Mouse (Mus musculus) C2C12 (cell line): ENCODE results near the gene Prox2. TPM values are rescaled to one million over a fixed set of nuclear protein-coding genes. Genes with fewer than 3 reads are reported as not detected.
"Not testable (repeated sequence)": the region's sequence is repeated elsewhere in the genome, so short reads cannot be mapped to it uniquely, and the experiment has no call there.

Experiments
- H3K27me3 ChIP-seq: one replicate; pipeline ENCODE4 v1.6.1; 2011; ENCODE audit not compliant: control insufficient read depth, insufficient read depth, insufficient read length
- H3K36me3 ChIP-seq: one replicate; pipeline ENCODE4 v1.6.1; 2011; ENCODE audit not compliant: control insufficient read depth, insufficient read depth
- H3K4me3 ChIP-seq: one replicate; pipeline ENCODE4 v1.5.1; 2011; ENCODE audit warnings: mild to moderate bottlenecking, control low read depth; ENCODE audit not compliant: poor library complexity, insufficient read depth, severe bottlenecking
- H3K79me2 ChIP-seq: one replicate; pipeline ENCODE4 v1.6.1; 2011; ENCODE audit not compliant: control insufficient read depth, insufficient read depth
- H3K79me3 ChIP-seq: one replicate; pipeline ENCODE4 v1.6.1; 2011; ENCODE audit warnings: low read depth, control low read depth
- H3ac ChIP-seq: one replicate; pipeline ENCODE3; 2011; ENCODE audit warnings: low read depth; ENCODE audit not compliant: control insufficient read depth, insufficient read length
- CEBPB ChIP-seq: IDR thresholded peaks from one replicate; pipeline ENCODE4 v1.6.1; 2011; ENCODE audit warnings: low read depth, mild to moderate bottlenecking, control low read depth, moderate library complexity
- CTCF ChIP-seq: IDR thresholded peaks from one replicate; pipeline ENCODE4 v1.5.1; 2011; ENCODE audit not compliant: control insufficient read depth, insufficient read depth, insufficient read length
- FOSL1 ChIP-seq: IDR thresholded peaks from one replicate; pipeline ENCODE4 v1.8.0; 2011; ENCODE audit warnings: mild to moderate bottlenecking, low read length; ENCODE audit not compliant: poor library complexity, insufficient read depth, severe bottlenecking
- MAX ChIP-seq: IDR thresholded peaks from one replicate; pipeline ENCODE4 v1.6.1; 2011; ENCODE audit warnings: mild to moderate bottlenecking, control low read depth
- MYOD1 ChIP-seq: IDR thresholded peaks from one replicate; pipeline ENCODE4 v1.6.1; 2011; ENCODE audit warnings: low read depth; ENCODE audit not compliant: control insufficient read depth, insufficient read length
- MYOG ChIP-seq: IDR thresholded peaks from one replicate; pipeline ENCODE4 v1.6.1; 2011; ENCODE audit not compliant: control insufficient read depth, insufficient read length; ENCODE audit errors: extremely low read depth
- USF1 ChIP-seq: IDR thresholded peaks from one replicate; pipeline ENCODE4 v1.6.1; 2011; ENCODE audit warnings: low read depth, mild to moderate bottlenecking, control low read depth, moderate library complexity
- polyA plus RNA-seq: library from polyadenylated mRNA; unstranded; fragments of >200 nt; fragmentation: generic; extraction: Trizol; gene quantifications from one replicate; pipeline ENCODE4 v1.2.1, GENCODE M21; 2012; ENCODE audit warnings: missing spikeins

Prox2 gene
- polyA plus RNA-seq, 1 experiment = 2.0 TPM

DNA sequence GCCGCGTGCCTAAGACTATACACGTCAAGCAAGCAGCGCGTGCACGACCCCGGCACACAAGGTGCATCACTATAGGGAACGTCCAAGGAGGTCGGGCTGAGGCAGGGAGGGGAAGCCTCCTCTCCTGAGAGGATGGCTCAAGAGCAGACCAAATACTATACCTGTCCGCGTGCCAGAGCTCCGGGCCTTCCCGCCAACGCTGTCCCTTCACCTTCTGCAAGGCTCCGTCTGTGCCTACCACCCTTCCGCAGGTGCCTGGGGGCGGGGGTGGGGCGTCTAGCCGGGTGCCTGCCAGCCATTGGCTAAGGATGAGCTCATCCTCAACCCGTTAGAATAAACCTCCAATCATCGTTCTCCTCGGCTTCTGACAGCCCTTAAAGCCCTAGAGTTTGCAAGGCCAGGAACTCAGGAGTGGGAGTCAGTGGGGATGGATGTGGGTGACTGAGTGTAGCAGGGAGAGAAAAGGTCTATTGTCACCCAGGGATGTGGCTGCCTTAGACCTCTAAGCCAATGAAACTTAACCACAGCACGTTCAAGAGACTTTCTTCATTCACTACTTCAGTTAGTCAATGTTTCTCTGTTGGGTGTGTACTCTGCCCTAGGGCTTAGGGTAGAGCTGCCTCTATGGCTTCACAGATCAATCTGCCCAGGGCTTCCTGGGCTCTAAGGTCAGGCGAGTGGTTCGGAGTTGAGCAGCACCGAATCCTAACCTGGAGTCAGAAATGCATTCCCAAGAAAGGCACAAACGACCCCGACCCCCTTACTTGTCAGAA is 40.6 kb upstream of the Prox2 start, which contains the start of gene Rps6kl1:
Gene Rps6kl1 (minus strand): TSS at position 263 of the 773 bp plus-strand sequence.
- Histone ChIP-seq H3ac (no peak within 1 kb of the TSS), H3K36me3 (no peaks in the 10 kb centered on the region), H3K4me3 (no peak within 1 kb of the TSS)

DNA sequence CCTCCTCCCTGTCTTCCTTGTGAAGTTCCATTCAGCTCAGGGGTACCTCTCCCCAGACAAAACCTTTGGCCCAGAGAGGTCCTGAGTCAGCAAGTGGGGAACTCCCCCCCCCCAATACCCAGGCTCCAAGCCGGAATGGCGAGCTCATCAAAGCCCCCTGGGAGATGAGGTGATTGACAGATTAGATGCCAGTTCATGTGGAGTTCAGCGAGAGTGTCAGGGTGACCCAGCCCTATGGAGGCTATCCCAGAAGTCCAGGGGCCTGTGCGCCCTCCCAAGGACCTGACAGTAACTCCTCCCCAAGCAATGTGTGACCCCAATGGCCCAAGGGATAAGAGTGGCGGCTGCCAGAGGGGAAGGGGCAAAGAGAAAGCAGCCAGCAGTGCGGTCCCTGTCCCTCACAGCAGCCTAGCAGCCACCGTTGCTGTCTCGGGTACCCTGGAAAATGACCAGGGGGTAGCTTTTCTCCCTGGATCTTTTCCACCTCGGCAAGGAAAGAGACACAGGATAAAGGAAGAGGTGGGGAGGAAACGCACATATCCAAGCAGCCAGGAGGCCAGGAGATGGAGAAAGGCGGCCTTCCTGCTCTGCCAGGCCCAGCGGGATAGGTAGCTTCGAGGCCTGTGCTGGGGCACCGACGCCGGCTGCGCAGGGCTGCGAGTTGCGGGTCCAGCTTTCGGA is 39.9 kb upstream of the Prox2 start:
- no peaks in the 10 kb centered on the region for H3K79me3 ChIP-seq
- no peak overlapping the region for H3ac ChIP-seq
- H3K27me3 ChIP-seq = no peaks in the 10 kb centered on the region
- H3K4me3 ChIP-seq = no peak overlapping the region
- no peaks in the 10 kb centered on the region for H3K79me2 ChIP-seq
- TF ChIP-seq MAX = no peak
- TF ChIP-seq MYOG = no peak
- TF ChIP-seq USF1 = no peak
- no peak for TF ChIP-seq MYOD1
- TF ChIP-seq FOSL1 = no peak
- no peak for TF ChIP-seq CEBPB
- H3K36me3 ChIP-seq = no peaks in the 10 kb centered on the region

More for the DNA sequence above, 40.6 kb upstream of the Prox2 start, which contains the start of gene Rps6kl1:
- H3K79me2 ChIP-seq = no peaks in the 10 kb centered on the region
- no peaks in the 10 kb centered on the region for H3K79me3 ChIP-seq
- no peaks in the 10 kb centered on the region for H3K27me3 ChIP-seq
- TF ChIP-seq USF1 = no peak
- TF ChIP-seq CTCF = no peak
- TF ChIP-seq FOSL1 = no peak
- TF ChIP-seq CEBPB = no peak

GRCm38 (mm10) chr12:85146881-85147280 is 36.3 kb upstream of the Prox2 start:
- Histone ChIP-seq H3K27me3 (no peaks in the 10 kb centered on the region), H3K4me3 (no peak overlapping the region), H3K79me2 (no peaks in the 10 kb centered on the region), H3K79me3 (no peaks in the 10 kb centered on the region), H3ac (no peak overlapping the region), H3K36me3 (no peaks in the 10 kb centered on the region)
- no peak for TF ChIP-seq CEBPB
- TF ChIP-seq MYOD1 = no peak
- no peak for TF ChIP-seq MYOG
- TF ChIP-seq FOSL1 = no peak
- TF ChIP-seq USF1 = no peak
- no peak for TF ChIP-seq MAX
- no peak for TF ChIP-seq CTCF

DNA sequence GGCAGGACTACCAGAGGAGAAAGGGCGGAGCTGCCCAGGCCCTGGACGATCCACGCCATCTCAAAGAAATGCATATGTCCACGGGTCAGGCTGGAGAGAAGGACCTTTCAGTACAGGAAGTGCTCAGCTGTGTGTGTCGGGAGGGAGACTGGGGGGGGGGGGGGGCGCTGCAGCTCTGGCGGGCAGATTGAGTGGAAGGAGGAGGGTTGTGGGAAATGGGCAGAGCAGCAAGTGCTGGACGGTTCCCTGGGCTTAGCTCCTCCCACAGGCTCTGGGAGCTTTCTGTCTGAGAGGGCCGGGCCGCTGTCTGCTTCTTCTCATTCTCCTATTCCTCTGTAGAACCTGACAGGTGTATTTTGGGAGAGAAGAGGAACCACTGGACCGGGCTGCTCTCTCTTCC is 35.8 kb upstream of the Prox2 start:
- no peak overlapping the region for H3ac ChIP-seq
- H3K79me3 ChIP-seq = no peaks in the 10 kb centered on the region
- H3K79me2 ChIP-seq = no peaks in the 10 kb centered on the region
- TF ChIP-seq CTCF = no peak
- no peak for TF ChIP-seq USF1
- no peak for TF ChIP-seq MYOD1
- no peak for TF ChIP-seq FOSL1
- no peak for TF ChIP-seq CEBPB
- TF ChIP-seq MAX = no peak
- no peak for TF ChIP-seq MYOG
- no peaks in the 10 kb centered on the region for H3K27me3 ChIP-seq
- no peak overlapping the region for H3K4me3 ChIP-seq
- no peaks in the 10 kb centered on the region for H3K36me3 ChIP-seq

GRCm38 (mm10) chr12:85145630-85146029 is 35.1 kb upstream of the Prox2 start:
- no peaks in the 10 kb centered on the region for H3K79me2 ChIP-seq
- no peaks in the 10 kb centered on the region for H3K79me3 ChIP-seq
- no peak overlapping the region for H3ac ChIP-seq
- H3K36me3 ChIP-seq = no peaks in the 10 kb centered on the region
- H3K27me3 ChIP-seq = no peaks in the 10 kb centered on the region
- TF ChIP-seq MYOG (no peak), FOSL1 (no peak), MAX (no peak), MYOD1 (no peak), CTCF (no peak), CEBPB (no peak), USF1 (no peak)
- H3K4me3 ChIP-seq = no peak overlapping the region

- TF ChIP-seq MYOD1 (no peak), CEBPB (no peak), USF1 (no peak), MYOG (no peak), MAX (no peak), CTCF (no peak)
- Histone ChIP-seq H3K79me3 (no peaks in the 10 kb centered on the region), H3K79me2 (no peaks in the 10 kb centered on the region), H3K4me3 (no peak overlapping the region), H3ac (no peak overlapping the region), H3K36me3 (no peaks in the 10 kb centered on the region), H3K27me3 (no peaks in the 10 kb centered on the region)
These were observed 34.3 kb upstream of the Prox2 start for GRCm38 (mm10) chr12:85144821-85145220.

DNA sequence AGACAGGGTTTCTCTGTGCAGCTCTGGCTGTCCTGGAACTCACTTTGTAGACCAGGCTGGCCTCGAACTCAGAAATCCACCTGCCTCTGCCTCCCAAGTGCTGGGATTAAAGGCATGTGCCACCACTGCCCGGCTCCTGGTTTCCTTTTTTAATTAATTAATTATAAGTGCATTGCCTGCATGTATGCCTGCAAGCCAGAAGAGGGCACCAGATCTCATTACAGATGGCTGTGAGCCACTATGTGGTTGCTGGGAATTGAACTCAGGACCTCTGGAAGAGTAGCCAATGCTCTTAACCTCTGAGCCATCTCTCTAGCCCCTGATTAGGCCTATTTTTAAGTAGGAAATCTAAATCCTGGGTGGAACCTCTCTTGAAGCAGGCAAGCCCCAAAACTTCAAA is 33.7 kb upstream of the Prox2 start:
- H3K79me3 ChIP-seq, H3K4me3 ChIP-seq, H3ac ChIP-seq, H3K27me3 ChIP-seq, H3K36me3 ChIP-seq, H3K79me2 ChIP-seq: not testable (repeated sequence)
